Mouse (Mus musculus): ENCODE measurements around the gene Olfr143. TPM values are rescaled to one million over a fixed set of nuclear protein-coding genes. Genes with fewer than 3 reads are reported as not detected.

Gene Olfr143
- not detected in 2 replicates for total RNA-seq (2014; rRNA removed; ENCODE audit: low replicate concordance)
- polyA plus RNA-seq (2015; fragmentation: Nextera tagmentation; extraction: Ambion mirVana) = not detected in 2 replicates

DNA sequence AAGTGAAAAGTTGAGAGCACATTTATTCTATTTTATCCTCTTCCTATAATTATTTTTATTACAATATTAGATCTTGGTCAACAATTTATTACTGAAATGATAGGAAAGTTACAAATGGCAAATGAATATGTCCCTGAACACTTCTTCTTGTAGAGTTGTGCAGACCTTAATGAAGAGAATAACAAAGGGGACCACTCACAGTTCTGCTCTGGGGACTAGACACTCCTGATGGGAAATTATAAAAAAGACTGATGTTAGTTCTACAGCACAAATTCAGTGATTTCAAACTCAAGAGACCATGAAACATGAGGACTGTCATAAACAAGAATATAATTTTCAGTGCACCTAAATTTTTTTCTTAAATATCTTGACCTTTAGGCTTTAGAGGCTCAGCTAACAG, at the start of gene Olfr143:
Gene Olfr143, plus strand, starts transcription at position 301 of the 400 bp plus-strand sequence.
- no peak within 1 kb of the TSS for H3K4me2 ChIP-seq (ENCODE audit: low read depth, low read length)
- no peak for DNase-seq (ENCODE audit: low spot score)
- no peaks in the 10 kb centered on the region for H3K9me3 ChIP-seq (replicated peaks; ENCODE audit: control insufficient read depth, low read length)
- no peak within 1 kb of the TSS for H3K9ac ChIP-seq (replicated peaks; ENCODE audit: low read depth, low read length)
- TF ChIP-seq CTCF (IDR thresholded peaks at IDR 0.05; ENCODE audit: low read depth) = no peak
- no peak for TF ChIP-seq EP300 (IDR thresholded peaks at IDR 0.05; ENCODE audit: low read depth)
- no peak within 1 kb of the TSS for H3K4me3 ChIP-seq (ENCODE audit: low read depth, low read length)
- no peaks in the 10 kb centered on the region for H3K36me3 ChIP-seq (replicated peaks; ENCODE audit: control insufficient read depth, insufficient read depth, low read length)
- no peak within 1 kb of the TSS for H3K27ac ChIP-seq (ENCODE audit: low read depth)
- no peaks in the 10 kb centered on the region for H3K27me3 ChIP-seq (ENCODE audit: control insufficient read depth, insufficient read depth, low read length)
- H3K4me1 ChIP-seq (ENCODE audit: control insufficient read depth, insufficient read depth) = no peaks in the 10 kb centered on the region
- no peak for ATAC-seq (ENCODE audit: insufficient read depth, low read depth)

DNA sequence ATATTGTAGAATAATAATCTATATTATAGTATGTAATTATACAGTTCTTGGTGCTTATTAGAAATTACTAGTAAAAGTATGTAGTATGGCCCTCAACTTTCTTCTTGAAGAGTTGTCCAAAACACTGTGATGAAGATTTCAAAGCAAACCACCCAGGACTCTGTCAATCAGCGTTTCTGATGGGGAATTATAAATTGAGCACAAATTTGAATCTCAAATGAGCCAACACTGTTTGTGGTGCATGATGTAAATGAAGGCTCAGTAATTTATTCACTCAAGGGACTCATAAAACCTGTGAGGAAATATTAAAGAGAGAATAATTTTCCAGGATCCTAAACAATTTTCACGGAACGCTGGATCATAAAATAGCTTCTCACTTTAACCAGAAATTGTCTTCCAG, 44.5 kb upstream of the Olfr143 start, which contains the start of gene Olfr893:
Gene Olfr893, plus strand, starts transcription at position 301 of the 400 bp plus-strand sequence.
- no peaks in the 10 kb centered on the region for H3K9me3 ChIP-seq (replicated peaks; ENCODE audit: control insufficient read depth, low read length)
- no peak for ATAC-seq (ENCODE audit: insufficient read depth, low read depth)
- DNase-seq (ENCODE audit: low spot score) = no peak
- WGBS = 78% methylated on average over 3 of the region's 3 CpGs
- H3K36me3 ChIP-seq (replicated peaks; ENCODE audit: control insufficient read depth, insufficient read depth, low read length) = no peaks in the 10 kb centered on the region
- H3K4me2 ChIP-seq (ENCODE audit: low read depth, low read length) = no peak within 1 kb of the TSS
- H3K9ac ChIP-seq (replicated peaks; ENCODE audit: low read depth, low read length) = no peak within 1 kb of the TSS
- no peak within 1 kb of the TSS for H3K27ac ChIP-seq (ENCODE audit: low read depth)
- no peaks in the 10 kb centered on the region for H3K4me1 ChIP-seq (ENCODE audit: control insufficient read depth, insufficient read depth)
- no peak within 1 kb of the TSS for H3K4me3 ChIP-seq (ENCODE audit: low read depth, low read length)
- TF ChIP-seq CTCF (IDR thresholded peaks at IDR 0.05; ENCODE audit: low read depth) = no peak
- no peak for TF ChIP-seq EP300 (IDR thresholded peaks at IDR 0.05; ENCODE audit: low read depth)
- no peaks in the 10 kb centered on the region for H3K27me3 ChIP-seq (ENCODE audit: control insufficient read depth, insufficient read depth, low read length)

DNA sequence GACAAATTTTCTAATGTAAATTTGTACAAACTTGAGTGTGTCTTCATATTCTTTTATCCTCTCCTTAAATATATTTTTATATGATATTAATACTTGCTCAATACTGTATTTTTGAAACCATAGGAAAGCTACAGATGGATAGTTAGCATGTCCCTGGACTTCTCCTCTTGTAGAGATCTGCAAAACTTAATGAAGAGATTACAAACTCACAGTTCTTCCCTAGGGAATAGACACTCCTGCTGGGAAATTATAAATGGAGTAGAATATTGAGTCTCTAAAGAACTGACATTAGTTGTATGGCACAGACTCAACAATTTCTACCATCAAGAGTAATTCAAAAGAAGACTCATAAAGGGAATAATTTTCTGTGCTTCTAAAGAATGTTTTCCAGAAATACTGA, 34.8 kb upstream of the Olfr143 start, which contains the start of gene Olfr894:
Gene Olfr894, plus strand, starts transcription at position 301 of the 400 bp plus-strand sequence.
- Histone ChIP-seq H3K36me3 (replicated peaks; ENCODE audit: control insufficient read depth, insufficient read depth, low read length) (no peaks in the 10 kb centered on the region), H3K4me1 (ENCODE audit: control insufficient read depth, insufficient read depth) (no peaks in the 10 kb centered on the region), H3K9ac (replicated peaks; ENCODE audit: low read depth, low read length) (no peak within 1 kb of the TSS), H3K27ac (ENCODE audit: low read depth) (no peak within 1 kb of the TSS), H3K9me3 (replicated peaks; ENCODE audit: control insufficient read depth, low read length) (no peaks in the 10 kb centered on the region), H3K4me2 (ENCODE audit: low read depth, low read length) (no peak within 1 kb of the TSS), H3K4me3 (ENCODE audit: low read depth, low read length) (no peak within 1 kb of the TSS), H3K27me3 (ENCODE audit: control insufficient read depth, insufficient read depth, low read length) (no peaks in the 10 kb centered on the region)
- no peak for ATAC-seq (ENCODE audit: insufficient read depth, low read depth)
- DNase-seq (ENCODE audit: low spot score) = no peak
- no peak for TF ChIP-seq CTCF (IDR thresholded peaks at IDR 0.05; ENCODE audit: low read depth)
- TF ChIP-seq EP300 (IDR thresholded peaks at IDR 0.05; ENCODE audit: low read depth) = no peak

GRCm38 (mm10) chr9:38267551-38267950, 15.0 kb downstream of the Olfr143 start, which contains the start of gene Olfr895:
Gene Olfr895, plus strand, starts transcription at chr9:38267851.
- DNase-seq (ENCODE audit: low spot score) (no peak), ATAC-seq (ENCODE audit: insufficient read depth, low read depth) (no peak)
- Histone ChIP-seq H3K27me3 (ENCODE audit: control insufficient read depth, insufficient read depth, low read length) (no peaks in the 10 kb centered on the region), H3K27ac (ENCODE audit: low read depth) (no peak within 1 kb of the TSS), H3K9me3 (replicated peaks; ENCODE audit: control insufficient read depth, low read length) (no peaks in the 10 kb centered on the region), H3K4me3 (ENCODE audit: low read depth, low read length) (no peak within 1 kb of the TSS), H3K9ac (replicated peaks; ENCODE audit: low read depth, low read length) (no peak within 1 kb of the TSS), H3K4me2 (ENCODE audit: low read depth, low read length) (no peak within 1 kb of the TSS), H3K36me3 (replicated peaks; ENCODE audit: control insufficient read depth, insufficient read depth, low read length) (no peaks in the 10 kb centered on the region), H3K4me1 (ENCODE audit: control insufficient read depth, insufficient read depth) (no peaks in the 10 kb centered on the region)
- TF ChIP-seq CTCF (IDR thresholded peaks at IDR 0.05; ENCODE audit: low read depth) = no peak
- TF ChIP-seq EP300 (IDR thresholded peaks at IDR 0.05; ENCODE audit: low read depth) = no peak

GRCm38 (mm10) chr9:38290807-38291206, 38.2 kb downstream of the Olfr143 start, which contains the start of gene Olfr896-ps1:
Gene Olfr896-ps1, plus strand, starts transcription at chr9:38291107.
- no peaks in the 10 kb centered on the region for H3K4me1 ChIP-seq (ENCODE audit: control insufficient read depth, insufficient read depth)
- TF ChIP-seq EP300 (IDR thresholded peaks at IDR 0.05; ENCODE audit: low read depth) (no peak), CTCF (IDR thresholded peaks at IDR 0.05; ENCODE audit: low read depth) (no peak)
- no peak within 1 kb of the TSS for H3K4me3 ChIP-seq (ENCODE audit: low read depth, low read length)
- DNase-seq (ENCODE audit: low spot score) (no peak), ATAC-seq (ENCODE audit: insufficient read depth, low read depth) (no peak)
- no peaks in the 10 kb centered on the region for H3K36me3 ChIP-seq (replicated peaks; ENCODE audit: control insufficient read depth, insufficient read depth, low read length)
- no peaks in the 10 kb centered on the region for H3K9me3 ChIP-seq (replicated peaks; ENCODE audit: control insufficient read depth, low read length)
- no peak within 1 kb of the TSS for H3K4me2 ChIP-seq (ENCODE audit: low read depth, low read length)
- no peaks in the 10 kb centered on the region for H3K27me3 ChIP-seq (ENCODE audit: control insufficient read depth, insufficient read depth, low read length)
- H3K27ac ChIP-seq (ENCODE audit: low read depth) = no peak within 1 kb of the TSS
- no peak within 1 kb of the TSS for H3K9ac ChIP-seq (replicated peaks; ENCODE audit: low read depth, low read length)
- WGBS = 74% methylated on average over 1 of the region's 1 CpGs

Other genes starting within 250 kb of the Olfr143 start
- not detected in 2 replicates for gene Olfr883, start 227.0 kb upstream of the Olfr143 start, total RNA-seq (2014; rRNA removed; ENCODE audit: low replicate concordance)
- not detected in 2 replicates for gene Olfr883, start 227.0 kb upstream of the Olfr143 start, polyA plus RNA-seq (2015; fragmentation: Nextera tagmentation; extraction: Ambion mirVana)
- gene Olfr884, start 206.2 kb upstream of the Olfr143 start, total RNA-seq (2014; rRNA removed; ENCODE audit: low replicate concordance) = not detected in 2 replicates
- gene Olfr884, start 206.2 kb upstream of the Olfr143 start, polyA plus RNA-seq (2015; fragmentation: Nextera tagmentation; extraction: Ambion mirVana) = not detected in 2 replicates
- not detected in 2 replicates for gene Olfr885, start 191.5 kb upstream of the Olfr143 start, total RNA-seq (2014; rRNA removed; ENCODE audit: low replicate concordance)
- gene Olfr885, start 191.5 kb upstream of the Olfr143 start, polyA plus RNA-seq (2015; fragmentation: Nextera tagmentation; extraction: Ambion mirVana) = not detected in 2 replicates
- not detected in 2 replicates for gene Olfr887, start 168.7 kb upstream of the Olfr143 start, total RNA-seq (2014; rRNA removed; ENCODE audit: low replicate concordance)
- not detected in 2 replicates for gene Olfr887, start 168.7 kb upstream of the Olfr143 start, polyA plus RNA-seq (2015; fragmentation: Nextera tagmentation; extraction: Ambion mirVana)
- not detected in 2 replicates for gene Olfr888, start 144.6 kb upstream of the Olfr143 start, total RNA-seq (2014; rRNA removed; ENCODE audit: low replicate concordance)
- not detected in 2 replicates for gene Olfr888, start 144.6 kb upstream of the Olfr143 start, polyA plus RNA-seq (2015; fragmentation: Nextera tagmentation; extraction: Ambion mirVana)
- not detected in 2 replicates for gene Olfr889, start 137.6 kb upstream of the Olfr143 start, total RNA-seq (2014; rRNA removed; ENCODE audit: low replicate concordance)
- not detected in 2 replicates for gene Olfr889, start 137.6 kb upstream of the Olfr143 start, polyA plus RNA-seq (2015; fragmentation: Nextera tagmentation; extraction: Ambion mirVana)
- not detected in 2 replicates for gene Olfr890, start 110.3 kb upstream of the Olfr143 start, total RNA-seq (2014; rRNA removed; ENCODE audit: low replicate concordance)
- not detected in 2 replicates for gene Olfr890, start 110.3 kb upstream of the Olfr143 start, polyA plus RNA-seq (2015; fragmentation: Nextera tagmentation; extraction: Ambion mirVana)
- not detected in 2 replicates for gene Olfr891, start 72.0 kb upstream of the Olfr143 start, total RNA-seq (2014; rRNA removed; ENCODE audit: low replicate concordance)
- gene Olfr891, start 72.0 kb upstream of the Olfr143 start, polyA plus RNA-seq (2015; fragmentation: Nextera tagmentation; extraction: Ambion mirVana) = not detected in 2 replicates
- gene Olfr893, start 44.4 kb upstream of the Olfr143 start, total RNA-seq (2014; rRNA removed; ENCODE audit: low replicate concordance) = not detected in 2 replicates
- not detected in 2 replicates for gene Olfr893, start 44.4 kb upstream of the Olfr143 start, polyA plus RNA-seq (2015; fragmentation: Nextera tagmentation; extraction: Ambion mirVana)
- gene Olfr894, start 34.7 kb upstream of the Olfr143 start, total RNA-seq (2014; rRNA removed; ENCODE audit: low replicate concordance) = not detected in 2 replicates
- gene Olfr894, start 34.7 kb upstream of the Olfr143 start, polyA plus RNA-seq (2015; fragmentation: Nextera tagmentation; extraction: Ambion mirVana) = not detected in 2 replicates
- gene Olfr895, start 15.1 kb downstream of the Olfr143 start, total RNA-seq (2014; rRNA removed; ENCODE audit: low replicate concordance) = not detected in 2 replicates
- gene Olfr895, start 15.1 kb downstream of the Olfr143 start, polyA plus RNA-seq (2015; fragmentation: Nextera tagmentation; extraction: Ambion mirVana) = not detected in 2 replicates
- not detected in 2 replicates for gene Olfr896-ps1, start 38.3 kb downstream of the Olfr143 start, total RNA-seq (2014; rRNA removed; ENCODE audit: low replicate concordance)
- gene Olfr896-ps1, start 38.3 kb downstream of the Olfr143 start, polyA plus RNA-seq (2015; fragmentation: Nextera tagmentation; extraction: Ambion mirVana) = not detected in 2 replicates
- gene Olfr25, start 76.3 kb downstream of the Olfr143 start, total RNA-seq (2014; rRNA removed; ENCODE audit: low replicate concordance) = not detected in 2 replicates
- not detected in 2 replicates for gene Olfr25, start 76.3 kb downstream of the Olfr143 start, polyA plus RNA-seq (2015; fragmentation: Nextera tagmentation; extraction: Ambion mirVana)
- gene Olfr898, start 95.6 kb downstream of the Olfr143 start, total RNA-seq (2014; rRNA removed; ENCODE audit: low replicate concordance) = not detected in 2 replicates
- not detected in 2 replicates for gene Olfr898, start 95.6 kb downstream of the Olfr143 start, polyA plus RNA-seq (2015; fragmentation: Nextera tagmentation; extraction: Ambion mirVana)
- not detected in 2 replicates for gene Olfr250, start 114.1 kb downstream of the Olfr143 start, total RNA-seq (2014; rRNA removed; ENCODE audit: low replicate concordance)
- not detected in 2 replicates for gene Olfr250, start 114.1 kb downstream of the Olfr143 start, polyA plus RNA-seq (2015; fragmentation: Nextera tagmentation; extraction: Ambion mirVana)
- not detected in 2 replicates for gene Olfr251, start 124.3 kb downstream of the Olfr143 start, total RNA-seq (2014; rRNA removed; ENCODE audit: low replicate concordance)
- not detected in 2 replicates for gene Olfr251, start 124.3 kb downstream of the Olfr143 start, polyA plus RNA-seq (2015; fragmentation: Nextera tagmentation; extraction: Ambion mirVana)
- gene Olfr147, start 148.9 kb downstream of the Olfr143 start, total RNA-seq (2014; rRNA removed; ENCODE audit: low replicate concordance) = not detected in 2 replicates
- gene Olfr147, start 148.9 kb downstream of the Olfr143 start, polyA plus RNA-seq (2015; fragmentation: Nextera tagmentation; extraction: Ambion mirVana) = not detected in 2 replicates
- not detected in 2 replicates for gene Olfr901, start 176.7 kb downstream of the Olfr143 start, total RNA-seq (2014; rRNA removed; ENCODE audit: low replicate concordance)
- not detected in 2 replicates for gene Olfr901, start 176.7 kb downstream of the Olfr143 start, polyA plus RNA-seq (2015; fragmentation: Nextera tagmentation; extraction: Ambion mirVana)
- not detected in 2 replicates for gene Olfr902, start 194.9 kb downstream of the Olfr143 start, total RNA-seq (2014; rRNA removed; ENCODE audit: low replicate concordance)
- gene Olfr902, start 194.9 kb downstream of the Olfr143 start, polyA plus RNA-seq (2015; fragmentation: Nextera tagmentation; extraction: Ambion mirVana) = not detected in 2 replicates
- gene Olfr904, start 210.4 kb downstream of the Olfr143 start, total RNA-seq (2014; rRNA removed; ENCODE audit: low replicate concordance) = not detected in 2 replicates
- not detected in 2 replicates for gene Olfr904, start 210.4 kb downstream of the Olfr143 start, polyA plus RNA-seq (2015; fragmentation: Nextera tagmentation; extraction: Ambion mirVana)
- not detected in 2 replicates for gene Olfr905, start 218.3 kb downstream of the Olfr143 start, total RNA-seq (2014; rRNA removed; ENCODE audit: low replicate concordance)
- gene Olfr905, start 218.3 kb downstream of the Olfr143 start, polyA plus RNA-seq (2015; fragmentation: Nextera tagmentation; extraction: Ambion mirVana) = not detected in 2 replicates
- not detected in 2 replicates for gene Olfr906, start 234.3 kb downstream of the Olfr143 start, total RNA-seq (2014; rRNA removed; ENCODE audit: low replicate concordance)
- gene Olfr906, start 234.3 kb downstream of the Olfr143 start, polyA plus RNA-seq (2015; fragmentation: Nextera tagmentation; extraction: Ambion mirVana) = not detected in 2 replicates
- not detected in 2 replicates for gene Olfr907, start 243.0 kb downstream of the Olfr143 start, total RNA-seq (2014; rRNA removed; ENCODE audit: low replicate concordance)
- gene Olfr907, start 243.0 kb downstream of the Olfr143 start, polyA plus RNA-seq (2015; fragmentation: Nextera tagmentation; extraction: Ambion mirVana) = not detected in 2 replicates